Mouse (Mus musculus) granulocyte monocyte progenitor cell, adult 5-6 weeks (primary cell): ENCODE data around the gene Mfn1. TPM values are rescaled to one million over a fixed set of nuclear protein-coding genes. Genes with fewer than 3 reads are reported as not detected.
A peak's percentile ranks its signal among the peaks of the same experiment; 100 is the strongest.

Source experiments
- ATAC-seq: replicated peaks from 2 replicates; pipeline ENCODE4 v1.8.0; 2016; ENCODE audit warnings: mild to moderate bottlenecking, moderate TSS enrichment, inconsistent platforms; ENCODE audit not compliant: poor library complexity, severe bottlenecking
- total RNA-seq, 2 experiments: library from RNA; stranded (forward) in 1 of 2; stranded (reverse) in 1 of 2; fragments of 200-712, 200-1000 nt in 1 of 2; fragments of >200 nt in 1 of 2; fragmentation: Nextera tagmentation in 1 of 2; gene quantifications; 2 replicates each; pipeline ENCODE4 v1.2.3; 2014 to 2017

Mfn1 gene
- 8.9 and 28.4 TPM in 2 replicates for total RNA-seq (2014; fragmentation: Nextera tagmentation)
- 64.5 and 101 TPM in 2 replicates for total RNA-seq (2017)

DNA sequence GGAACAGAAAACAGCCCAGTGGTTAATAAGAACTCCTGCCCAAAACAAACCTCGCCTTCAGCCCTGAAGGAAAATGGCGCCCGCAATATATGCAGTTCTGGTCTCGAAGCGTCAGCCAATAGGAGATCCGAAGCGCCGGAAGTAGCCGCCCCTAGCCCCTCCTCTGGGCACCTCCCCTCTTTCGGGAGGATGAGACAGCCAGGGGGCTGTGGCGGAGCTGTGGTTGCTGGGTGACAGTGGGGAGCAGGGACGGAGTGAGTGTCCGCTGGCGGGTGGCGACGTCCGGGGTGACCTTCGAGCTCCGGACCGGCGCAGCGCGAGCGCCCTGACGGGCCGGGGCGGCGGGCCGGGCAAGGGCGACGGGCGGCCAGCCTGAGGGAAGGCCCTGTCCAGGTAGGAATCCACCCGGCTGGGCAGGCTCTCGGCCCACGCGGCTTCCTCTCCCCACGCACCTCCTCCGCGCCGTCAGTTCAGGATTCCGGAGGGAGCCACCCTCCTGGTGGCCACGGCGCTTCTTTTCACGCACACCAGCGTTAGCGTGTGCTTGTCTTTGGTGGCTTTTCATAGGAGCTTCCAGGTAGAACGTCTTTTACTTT, at the start of gene Mfn1:
TSS of gene Mfn1 (plus strand) at position 163 of the 596 bp plus-strand sequence.
- ATAC-seq = peak; percentile 100

DNA sequence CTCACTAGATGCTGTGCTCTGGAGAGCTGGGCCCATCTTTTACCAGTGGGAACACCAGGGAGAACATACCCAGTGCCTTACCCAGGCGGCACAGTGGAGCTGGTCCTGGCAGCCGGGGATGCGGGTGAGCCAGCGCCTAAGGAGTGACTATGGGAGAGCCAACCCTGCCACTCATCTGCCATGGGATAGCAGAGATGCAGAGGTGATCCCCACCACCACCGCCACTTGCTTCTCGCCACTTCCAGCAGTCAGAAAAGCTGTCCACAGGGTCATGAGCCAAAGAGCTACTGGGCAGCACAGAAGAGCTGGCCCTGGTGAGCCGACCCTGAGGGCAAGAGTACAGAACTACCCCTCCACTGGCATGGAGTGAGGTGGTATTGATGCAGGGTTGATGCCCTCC, 49.3 kb upstream of the Mfn1 start:
- no peak for ATAC-seq

DNA sequence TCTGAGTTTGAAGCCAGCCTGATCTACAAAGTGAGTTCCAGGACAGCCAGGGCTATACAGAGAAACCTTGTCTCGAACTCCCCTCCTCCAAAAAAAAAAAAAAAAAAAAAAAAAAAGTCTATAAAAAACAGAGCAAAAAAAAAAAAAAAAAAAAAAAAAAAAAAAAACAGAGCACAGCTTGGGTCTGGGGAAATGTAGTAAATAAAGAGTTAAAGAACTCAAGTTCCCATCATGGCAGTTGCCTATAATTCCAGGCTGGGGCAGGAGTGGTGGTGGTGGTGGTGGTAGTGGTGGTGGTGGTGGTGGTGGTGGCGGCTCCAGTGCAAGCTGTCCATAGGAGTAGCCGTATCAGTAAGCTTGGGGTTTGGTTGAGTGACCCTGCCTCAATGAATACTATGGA, 46.2 kb upstream of the Mfn1 start:
- ATAC-seq = no peak

DNA sequence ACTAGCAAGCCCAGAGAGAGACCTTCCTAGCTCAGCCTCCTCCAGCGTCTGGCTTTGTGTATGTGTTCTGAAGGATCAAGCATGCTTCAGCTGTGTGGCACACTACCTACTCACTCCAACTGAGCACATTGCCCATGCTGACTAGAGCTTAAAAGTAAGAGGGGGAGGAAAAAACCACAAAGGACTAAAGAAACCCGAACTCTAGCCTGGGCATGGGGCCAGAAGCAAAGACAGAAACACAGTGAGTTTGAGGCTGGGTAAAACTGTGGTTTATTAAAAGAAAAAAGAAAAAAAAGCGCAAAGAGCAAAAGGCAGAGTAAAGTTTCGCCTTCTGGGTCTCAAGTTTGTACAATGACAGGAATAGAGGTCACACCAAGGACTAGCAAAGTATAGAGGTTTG, 42.7 kb upstream of the Mfn1 start:
- no peak for ATAC-seq

DNA sequence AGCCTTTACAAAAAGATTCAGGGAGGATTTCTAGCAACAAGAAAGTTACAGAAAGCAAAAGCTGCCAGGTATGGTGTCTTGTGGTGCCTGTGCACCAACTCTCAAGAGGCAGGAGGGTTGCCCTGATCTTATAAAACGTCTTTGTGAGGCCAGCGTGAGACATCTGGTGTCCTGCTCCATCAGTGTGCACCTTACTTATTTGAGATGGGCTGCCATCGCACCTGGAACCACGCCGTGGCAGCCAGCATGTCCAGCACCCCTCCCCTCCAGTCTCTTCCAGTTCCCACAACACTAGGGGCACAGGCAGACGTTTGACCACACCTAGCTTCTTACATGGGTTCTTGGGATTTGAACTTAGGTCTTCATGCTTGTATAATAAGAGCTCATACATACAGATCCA, 41.1 kb upstream of the Mfn1 start:
- no peak for ATAC-seq

DNA sequence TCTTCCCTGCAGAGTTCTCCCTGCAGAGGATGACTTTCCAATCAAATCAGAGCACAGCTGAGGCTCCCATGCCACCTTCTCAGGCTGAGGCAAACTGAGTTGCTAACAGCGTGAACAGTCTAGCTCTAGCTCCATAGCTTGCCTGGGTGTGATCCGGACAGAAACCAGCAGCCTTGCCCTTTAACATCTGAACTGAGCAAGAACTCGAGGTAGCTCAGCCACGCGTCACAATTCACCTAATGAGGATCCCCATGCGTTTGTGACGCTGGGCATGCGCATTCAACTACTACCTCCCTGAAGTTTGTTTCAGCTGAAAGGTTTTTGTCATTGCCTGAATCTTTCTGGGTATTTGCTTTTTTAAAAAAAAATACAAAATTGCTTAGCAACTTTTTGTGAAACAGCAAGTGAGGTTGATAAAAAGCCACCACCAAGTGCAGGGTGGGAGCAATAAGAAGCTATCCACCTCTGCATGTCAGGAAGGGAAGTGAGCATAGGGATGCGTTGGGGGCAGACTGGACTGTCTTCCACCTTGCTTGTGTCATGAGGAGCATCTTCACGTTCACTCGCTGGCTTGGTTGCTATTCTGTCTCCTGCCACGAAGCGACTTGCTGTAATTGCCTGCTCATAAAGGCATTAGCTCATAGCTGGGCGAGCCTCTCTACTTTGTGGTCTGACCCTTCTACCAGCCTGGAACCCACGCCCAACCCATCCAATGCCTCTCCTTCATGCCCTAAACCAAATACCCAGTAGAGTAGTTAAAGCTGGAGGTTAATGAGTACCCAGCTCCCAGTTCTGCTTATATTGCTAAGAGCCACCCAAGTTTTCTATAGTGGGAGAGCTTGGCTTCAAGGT, 39.0 kb upstream of the Mfn1 start:
- no peak for ATAC-seq

DNA sequence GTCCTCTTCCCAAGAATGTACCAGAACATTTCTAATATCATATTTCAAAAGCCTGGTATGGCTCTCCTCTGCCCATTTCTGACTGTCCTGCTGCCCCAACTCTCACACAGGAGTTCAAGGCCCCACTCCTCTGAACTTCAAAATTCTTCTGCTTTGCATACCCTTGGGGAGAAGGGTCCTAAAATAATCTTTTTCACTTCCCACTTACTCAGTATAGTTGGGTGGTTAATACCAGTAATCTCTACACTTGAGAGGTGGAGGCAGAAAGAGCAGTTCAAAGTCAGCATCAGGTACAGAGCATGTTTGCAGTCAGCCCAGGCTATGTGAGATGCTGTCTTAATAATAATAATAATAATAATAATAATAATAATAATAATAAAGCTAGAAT, 38.3 kb upstream of the Mfn1 start:
- ATAC-seq = no peak

DNA sequence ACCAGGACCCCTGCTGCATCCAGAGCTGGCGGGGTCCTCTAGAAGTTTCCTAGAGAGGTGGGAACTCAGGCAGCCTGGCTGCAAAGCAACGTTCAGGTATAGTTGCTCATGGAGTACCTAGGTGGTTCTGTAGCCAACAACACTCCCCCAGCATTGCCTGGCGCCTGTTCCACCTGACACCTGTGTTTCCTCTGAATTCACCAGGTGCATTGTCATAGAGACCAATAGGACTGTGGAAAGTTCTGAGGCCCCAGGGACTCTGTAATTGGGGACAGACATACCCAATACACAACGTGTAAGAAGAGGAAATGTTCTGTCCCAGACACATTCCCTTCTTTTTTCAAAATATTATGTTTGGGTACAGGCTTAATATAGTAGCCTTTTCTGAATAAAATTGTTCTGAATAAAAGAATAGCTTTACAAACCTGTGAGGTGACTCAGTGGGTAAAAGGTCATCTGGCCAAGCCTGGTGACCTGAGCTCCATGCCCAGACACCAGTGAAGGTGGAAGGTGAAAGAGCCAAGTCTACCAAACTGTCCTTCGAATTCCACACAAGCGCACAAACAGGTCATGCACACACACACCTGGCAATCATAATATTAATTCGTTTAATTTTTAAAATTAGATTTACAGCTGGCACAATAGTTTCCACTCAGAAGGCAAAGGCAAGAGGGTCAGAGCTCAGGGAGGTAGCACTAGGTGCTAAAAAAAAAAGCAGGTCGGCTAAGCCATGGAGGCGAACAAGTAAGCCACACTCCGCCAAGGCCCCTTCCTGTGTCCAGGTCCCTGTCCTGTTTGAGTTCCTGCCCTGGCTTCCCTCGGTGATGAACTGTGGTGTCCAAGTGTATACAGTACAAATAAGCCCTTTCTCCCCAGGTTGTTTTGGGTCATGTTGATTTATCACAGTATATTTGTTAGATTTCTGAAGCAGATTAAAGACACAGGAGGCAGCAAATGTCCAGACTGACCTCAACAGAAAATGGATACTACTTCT, 36.9 kb upstream of the Mfn1 start, which contains the start of gene Kcnmb3:
TSS of gene Kcnmb3 (minus strand) at position 135 of the 994 bp plus-strand sequence.
- ATAC-seq = no peak

DNA sequence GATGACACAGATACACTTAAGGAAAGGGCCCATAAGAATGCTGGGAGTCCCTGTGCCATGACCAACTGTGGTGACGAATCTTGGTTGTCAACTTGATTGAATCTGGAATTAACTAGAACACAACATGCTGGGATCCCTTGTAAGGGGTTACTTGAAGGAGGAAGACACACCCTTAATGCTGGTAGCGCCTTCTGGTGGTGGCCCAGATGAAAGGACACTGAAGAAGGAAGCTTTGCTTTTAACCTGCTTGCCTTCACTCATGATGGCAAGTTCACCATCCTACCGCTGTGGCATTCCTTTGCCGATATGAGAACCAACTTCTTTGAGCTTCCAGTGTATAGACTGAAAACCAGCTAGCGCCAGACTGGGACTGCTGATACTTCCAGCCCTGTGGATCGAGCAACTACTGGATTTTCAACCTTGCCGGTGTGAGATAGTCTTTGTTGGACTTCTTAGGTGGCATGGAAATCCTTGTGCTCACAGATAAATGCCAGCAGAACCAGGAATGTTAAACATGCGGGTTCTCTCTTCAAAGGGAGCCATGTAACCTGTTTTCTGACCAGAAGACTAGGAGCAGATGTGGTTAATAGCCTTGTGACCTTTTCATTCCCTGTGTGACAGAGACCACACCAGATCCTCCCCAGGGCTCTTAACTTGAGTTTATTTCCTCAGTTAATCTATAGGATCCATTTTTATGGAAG, 34.7 kb upstream of the Mfn1 start:
- 0 out of 2 replicates have a peak, but pooled peaks have one; percentile 20 for ATAC-seq

DNA sequence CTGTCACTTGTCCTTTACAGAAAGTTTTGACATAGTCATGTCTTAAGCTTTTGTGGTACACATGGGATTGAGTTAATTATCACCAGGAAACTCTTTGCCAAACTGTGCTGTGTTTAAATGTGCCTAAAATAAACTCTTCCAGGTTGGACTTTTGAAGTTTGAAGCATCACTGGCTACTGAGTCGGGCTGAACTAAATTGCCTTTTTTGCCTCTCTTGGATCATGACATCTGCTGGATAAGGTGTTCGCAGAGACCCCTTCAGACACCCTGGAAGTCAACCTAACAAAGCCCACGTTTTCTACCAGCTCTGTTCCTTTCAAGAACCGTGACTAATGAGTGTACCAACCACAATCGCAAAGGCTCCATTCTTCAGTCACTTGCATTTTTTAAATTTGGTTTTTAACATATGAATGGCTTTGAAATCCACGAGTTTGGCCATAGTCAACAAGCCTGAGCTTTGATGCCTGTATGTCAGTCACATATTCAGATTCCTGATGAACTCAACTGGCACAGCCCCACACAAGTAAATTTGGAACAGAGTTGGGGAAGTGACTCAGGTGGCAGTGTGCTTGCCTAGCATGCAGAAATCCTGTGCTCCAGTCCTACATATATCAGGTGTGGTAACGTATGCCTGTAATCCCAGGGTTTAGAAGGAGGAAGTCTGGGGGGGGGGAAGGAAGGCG, 34.0 kb upstream of the Mfn1 start:
- no peak for ATAC-seq

DNA sequence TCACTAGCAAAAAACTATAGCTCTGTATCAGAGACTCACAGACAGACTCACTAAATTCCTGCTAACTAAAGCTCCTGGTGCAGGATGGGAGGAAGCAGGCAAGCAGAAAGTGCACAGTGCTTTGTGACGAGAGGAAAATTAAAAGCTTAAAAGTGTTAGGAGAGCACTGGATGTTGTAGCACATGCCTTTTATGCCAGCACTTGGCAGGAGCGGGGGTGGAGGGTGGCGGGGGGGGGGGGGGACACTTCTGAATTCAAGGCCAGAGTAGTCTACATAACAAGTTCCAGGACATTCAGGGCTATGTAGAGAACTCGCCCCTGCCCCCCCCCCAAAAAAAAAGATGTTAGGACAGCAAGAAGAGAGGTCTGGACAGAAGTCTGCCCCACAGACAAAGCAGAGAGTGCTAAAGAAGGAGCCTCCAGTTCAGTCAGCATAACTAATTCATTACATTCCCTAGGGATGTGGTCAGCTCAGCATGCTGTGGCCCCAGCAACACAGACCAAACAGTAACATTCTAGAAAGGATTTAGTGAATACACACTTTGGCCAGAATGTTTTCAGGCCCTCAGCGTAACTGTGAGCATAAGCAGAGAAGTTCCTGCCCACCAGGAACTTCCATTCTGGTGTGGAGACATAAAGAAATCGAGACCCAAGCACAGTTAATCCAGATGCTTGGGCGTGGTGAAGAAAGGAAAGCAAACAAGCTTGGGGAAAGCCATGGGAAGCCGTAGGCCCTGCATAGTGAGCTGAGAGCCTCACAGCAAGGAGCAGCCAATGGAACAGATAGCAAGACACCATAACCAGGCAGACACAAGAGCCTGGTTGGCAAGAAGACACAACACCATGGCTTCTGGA, 33.2 kb upstream of the Mfn1 start:
- ATAC-seq = no peak

DNA sequence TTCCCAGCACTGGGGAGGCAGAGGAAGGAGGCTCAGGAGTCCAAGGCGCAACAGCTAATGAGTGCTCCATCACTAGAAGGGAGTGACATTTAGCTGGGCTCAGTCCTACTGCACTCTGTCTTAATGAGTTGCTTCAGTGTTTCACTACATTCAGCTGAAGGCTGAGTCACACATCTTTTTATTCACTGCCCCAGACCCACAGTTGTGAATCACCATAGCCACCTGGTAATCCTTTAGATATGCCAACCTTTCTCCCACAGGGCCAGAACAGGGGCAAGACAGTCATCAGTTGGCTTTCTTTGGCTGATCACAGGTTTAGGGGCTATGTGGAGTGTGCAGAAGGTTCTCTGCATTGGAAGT, 32.6 kb upstream of the Mfn1 start:
- ATAC-seq = no peak

DNA sequence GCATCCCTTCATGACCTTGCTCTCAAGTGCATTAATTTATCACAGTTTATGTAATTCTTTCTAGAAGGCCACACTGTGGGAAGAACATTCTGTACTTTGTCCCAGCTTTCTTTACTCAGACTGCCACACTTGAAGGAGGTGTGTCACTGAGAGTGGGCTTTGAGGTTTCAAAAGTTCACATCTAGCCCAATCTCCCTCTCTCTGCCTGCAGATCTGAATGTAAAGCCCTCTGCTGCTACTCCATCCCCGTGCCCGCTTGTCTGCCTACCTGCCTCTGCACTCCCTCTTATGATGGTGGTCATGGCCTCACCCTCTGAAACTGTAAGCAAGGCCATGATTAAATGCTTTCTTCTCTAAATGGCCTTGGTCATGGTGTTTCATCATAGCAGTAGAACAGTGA, 28.9 kb upstream of the Mfn1 start:
- ATAC-seq = no peak

DNA sequence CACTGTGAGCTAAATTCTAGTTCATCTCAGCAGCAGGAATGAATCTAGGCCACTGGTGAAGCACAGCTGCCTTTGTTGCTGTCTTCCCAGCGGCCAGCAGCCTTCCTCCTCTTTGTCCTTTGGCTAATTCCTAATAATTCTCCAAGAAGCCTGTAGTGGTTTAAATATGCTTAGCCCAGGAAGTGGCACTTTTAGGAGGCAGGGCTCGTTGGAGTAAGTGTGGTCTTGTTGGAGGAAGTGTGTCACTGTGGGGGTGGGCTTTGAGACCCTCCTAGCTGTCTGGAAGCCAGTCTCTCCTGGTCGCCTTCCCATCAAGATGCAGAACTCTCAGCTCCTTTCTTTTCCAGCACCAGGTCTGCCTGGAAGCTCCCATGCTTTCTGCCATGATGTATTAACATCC, 23.4 kb upstream of the Mfn1 start:
- no peak for ATAC-seq

DNA sequence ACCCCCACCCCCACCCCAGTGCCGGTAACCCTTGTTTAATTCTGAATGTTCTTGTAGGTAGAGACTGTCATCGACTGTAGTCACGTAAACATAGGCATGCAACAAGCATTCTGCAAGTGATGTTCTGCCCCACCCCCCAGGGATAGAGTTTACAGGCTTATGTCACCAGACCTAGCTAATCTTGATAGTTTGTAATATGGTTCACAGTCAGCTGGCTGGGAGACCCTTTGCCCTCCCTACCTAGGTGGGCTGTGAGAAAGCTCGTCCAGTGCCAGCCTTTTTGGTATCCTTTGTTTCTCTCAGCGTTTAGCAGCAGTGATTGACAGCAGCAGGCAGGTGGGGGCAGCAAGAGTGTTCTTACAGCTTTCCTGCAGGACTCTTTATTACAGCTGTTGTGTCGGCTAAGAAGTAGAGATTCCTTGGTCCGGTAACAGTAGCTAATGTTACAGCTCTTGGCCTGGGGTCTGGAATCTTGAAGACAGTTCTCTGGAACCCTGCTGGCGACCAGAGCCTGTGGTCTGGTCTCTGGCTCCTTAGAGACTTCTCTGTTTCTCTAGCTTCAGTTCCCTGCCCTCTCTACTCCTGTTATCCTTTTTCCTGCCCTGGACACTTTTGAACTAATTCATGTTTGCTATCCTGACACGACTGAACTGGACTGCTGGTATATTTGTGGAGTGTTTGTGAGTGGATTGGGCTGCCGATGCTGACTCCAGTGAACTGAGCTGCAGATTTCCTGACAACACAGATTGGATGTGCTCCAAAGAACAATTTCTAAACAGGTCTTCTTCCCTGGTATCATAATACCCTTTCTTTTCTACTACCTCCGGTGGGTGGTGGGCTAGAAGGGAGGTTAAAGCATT, 22.7 kb upstream of the Mfn1 start:
- ATAC-seq = no peak

DNA sequence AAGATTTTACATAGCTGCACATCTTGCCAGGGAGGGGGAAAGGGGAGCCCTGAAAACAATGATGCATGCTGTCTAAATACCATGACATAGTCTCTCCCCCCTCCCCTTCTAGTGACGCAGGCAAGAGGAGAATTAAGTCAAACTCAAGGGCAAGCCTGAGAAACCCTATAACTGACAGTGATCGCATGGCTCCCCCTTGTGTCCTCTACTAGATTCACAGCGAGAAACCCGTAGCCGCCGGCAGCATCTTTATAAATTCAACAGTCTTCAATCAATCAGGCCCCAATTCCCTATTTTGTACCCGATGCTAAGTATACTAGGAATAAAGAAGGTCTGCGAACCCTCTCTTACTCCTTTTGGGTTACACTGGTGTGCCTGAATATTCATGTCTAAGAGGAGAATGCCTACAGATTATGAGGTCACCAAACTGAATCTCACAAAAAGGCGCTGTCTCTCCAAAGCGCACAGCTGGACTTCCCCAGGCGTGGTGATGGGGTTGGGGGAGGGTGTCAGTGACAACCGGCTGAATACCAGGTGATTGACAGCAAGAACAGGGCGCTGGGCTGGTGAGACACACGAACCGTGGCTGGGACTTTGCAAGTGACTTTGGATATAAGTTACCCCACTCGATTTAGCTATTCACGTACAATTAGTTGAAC, 20.5 kb upstream of the Mfn1 start:
- ATAC-seq = peak; percentile 64
